Mouse (Mus musculus): ENCODE results near the gene Diras2. TPM values are rescaled to one million over a fixed set of nuclear protein-coding genes. Genes with fewer than 3 reads are reported as not detected.
A peak's percentile ranks its signal among the peaks of the same experiment; 100 is the strongest.

Gene Diras2
- polyA plus RNA-seq, 1 experiment from 2014 or later: 3.9 TPM

- Histone ChIP-seq H3K36me3 (ENCODE audit: control insufficient read depth, insufficient read depth, low read length) (no peaks in the 10 kb centered on the region), H3K4me2 (ENCODE audit: low read length) (no peak overlapping the region), H3K9ac (replicated peaks; ENCODE audit: low read length) (no peak overlapping the region), H3K27me3 (ENCODE audit: control insufficient read depth, insufficient read depth, low read length) (no peaks in the 10 kb centered on the region), H3K4me3 (replicated peaks; ENCODE audit: low read depth, low read length) (no peak overlapping the region), H3K9me3 (ENCODE audit: control insufficient read depth, low read length) (no peaks in the 10 kb centered on the region), H3K4me1 (ENCODE audit: control insufficient read depth, insufficient read depth, low read length) (0 out of 2 replicates have a peak, but pooled peaks cover 2% of the 10 kb centered on the region), H3K27ac (replicated peaks; ENCODE audit: low read depth, low read length) (no peak overlapping the region)
- no peak for DNase-seq
- 80% methylated on average over 10 of the region's 10 CpGs for WGBS
- no peak for ATAC-seq (ENCODE audit: low FRiP score, low TSS enrichment)
These were observed 55.8 kb downstream of the Diras2 start for GRCm38 (mm10) chr13:52475264-52475663.

DNA sequence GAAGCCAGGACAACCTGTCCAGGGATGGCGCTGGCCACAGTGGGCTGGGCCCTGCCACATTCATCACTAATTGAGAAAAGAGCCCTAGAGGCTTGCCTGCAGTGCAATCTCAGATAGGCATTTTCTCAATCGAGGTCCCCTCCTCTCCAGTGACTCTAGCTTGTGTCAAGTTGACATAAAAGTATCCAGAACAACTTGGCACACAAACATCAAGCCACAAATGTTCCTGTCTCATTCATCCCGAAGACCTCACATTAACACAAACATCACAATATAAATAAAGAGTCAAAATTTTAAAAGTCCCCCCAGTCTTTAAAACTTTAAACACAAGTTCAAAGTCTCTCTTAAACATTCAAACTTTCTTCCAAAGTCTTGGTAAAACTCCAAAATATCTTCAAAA, 56.3 kb downstream of the Diras2 start:
- H3K9ac ChIP-seq (replicated peaks; ENCODE audit: low read length): no peak overlapping the region
- peaks cover 7% of the 10 kb centered on the region for H3K4me1 ChIP-seq (ENCODE audit: control insufficient read depth, insufficient read depth, low read length)
- H3K27ac ChIP-seq (replicated peaks; ENCODE audit: low read depth, low read length): no peak overlapping the region
- DNase-seq: no peak
- H3K27me3 ChIP-seq (ENCODE audit: control insufficient read depth, insufficient read depth, low read length): no peaks in the 10 kb centered on the region
- WGBS: 88% methylated on average over 3 of the region's 3 CpGs
- H3K9me3 ChIP-seq (ENCODE audit: control insufficient read depth, low read length): no peaks in the 10 kb centered on the region
- H3K4me2 ChIP-seq (ENCODE audit: low read length): no peak overlapping the region
- ATAC-seq (ENCODE audit: low FRiP score, low TSS enrichment): no peak
- no peaks in the 10 kb centered on the region for H3K36me3 ChIP-seq (ENCODE audit: control insufficient read depth, insufficient read depth, low read length)
- H3K4me3 ChIP-seq (replicated peaks; ENCODE audit: low read depth, low read length): no peak overlapping the region

GRCm38 (mm10) chr13:52469795-52470690, 61.0 kb downstream of the Diras2 start:
- Histone ChIP-seq H3K9me3 (ENCODE audit: control insufficient read depth, low read length) (no peaks in the 10 kb centered on the region), H3K4me2 (ENCODE audit: low read length) (peak overlapping the region; percentile 25), H3K27me3 (ENCODE audit: control insufficient read depth, insufficient read depth, low read length) (no peaks in the 10 kb centered on the region), H3K4me3 (replicated peaks; ENCODE audit: low read depth, low read length) (no peak overlapping the region), H3K4me1 (ENCODE audit: control insufficient read depth, insufficient read depth, low read length) (peaks cover 16% of the 10 kb centered on the region), H3K27ac (replicated peaks; ENCODE audit: low read depth, low read length) (peak overlapping the region; percentile 87), H3K9ac (replicated peaks; ENCODE audit: low read length) (0 out of 2 replicates have a peak overlapping the region, but pooled peaks have one; percentile 21), H3K36me3 (ENCODE audit: control insufficient read depth, insufficient read depth, low read length) (no peaks in the 10 kb centered on the region)
- whole genome bisulfite sequencing: 16% methylated on average over 10 of the region's 10 CpGs
- ATAC-seq (ENCODE audit: low FRiP score, low TSS enrichment) (peak; percentile 77), DNase-seq (peak; percentile 91)

- no peak overlapping the region for H3K4me2 ChIP-seq (ENCODE audit: low read length)
- WGBS: 85% methylated on average over 6 of the region's 6 CpGs
- no peak for ATAC-seq (ENCODE audit: low FRiP score, low TSS enrichment)
These were observed 65.9 kb downstream of the Diras2 start for GRCm38 (mm10) chr13:52465141-52465540.

DNA sequence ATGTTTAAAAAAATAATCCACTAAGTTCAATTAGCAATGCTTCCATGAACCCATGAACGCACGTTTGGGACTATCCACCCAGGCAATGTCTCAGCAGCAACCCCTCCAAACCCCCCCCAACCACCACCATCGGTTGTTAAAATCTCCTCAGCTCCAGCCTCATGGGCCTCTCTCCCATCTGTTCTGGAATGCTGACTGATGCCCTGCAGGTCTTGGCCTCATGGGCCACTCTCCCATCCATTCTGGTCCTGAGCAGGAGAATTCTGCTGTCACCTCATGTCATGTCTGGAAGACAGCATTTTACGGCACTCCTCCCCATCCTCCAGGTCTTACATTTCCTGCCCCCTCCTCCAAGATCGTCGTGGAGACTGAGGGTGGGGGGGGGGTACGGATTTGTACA, 71.1 kb downstream of the Diras2 start:
- ATAC-seq (ENCODE audit: low FRiP score, low TSS enrichment) (no peak), DNase-seq (no peak)
- Histone ChIP-seq H3K4me2 (ENCODE audit: low read length) (no peak overlapping the region), H3K27me3 (ENCODE audit: control insufficient read depth, insufficient read depth, low read length) (no peaks in the 10 kb centered on the region), H3K27ac (replicated peaks; ENCODE audit: low read depth, low read length) (no peak overlapping the region), H3K4me1 (ENCODE audit: control insufficient read depth, insufficient read depth, low read length) (0 out of 2 replicates have a peak, but pooled peaks cover 4% of the 10 kb centered on the region), H3K9ac (replicated peaks; ENCODE audit: low read length) (no peak overlapping the region), H3K9me3 (ENCODE audit: control insufficient read depth, low read length) (no peaks in the 10 kb centered on the region), H3K36me3 (ENCODE audit: control insufficient read depth, insufficient read depth, low read length) (no peaks in the 10 kb centered on the region), H3K4me3 (replicated peaks; ENCODE audit: low read depth, low read length) (no peak overlapping the region)
- 69% methylated on average over 7 of the region's 7 CpGs for WGBS

More at GRCm38 (mm10) chr13:52465141-52465540, 65.9 kb downstream of the Diras2 start:
- Histone ChIP-seq H3K36me3 (ENCODE audit: control insufficient read depth, insufficient read depth, low read length) (no peaks in the 10 kb centered on the region), H3K27me3 (ENCODE audit: control insufficient read depth, insufficient read depth, low read length) (no peaks in the 10 kb centered on the region), H3K27ac (replicated peaks; ENCODE audit: low read depth, low read length) (no peak overlapping the region), H3K4me1 (ENCODE audit: control insufficient read depth, insufficient read depth, low read length) (peaks cover 13% of the 10 kb centered on the region), H3K4me3 (replicated peaks; ENCODE audit: low read depth, low read length) (no peak overlapping the region), H3K9me3 (ENCODE audit: control insufficient read depth, low read length) (no peaks in the 10 kb centered on the region), H3K9ac (replicated peaks; ENCODE audit: low read length) (no peak overlapping the region)
- DNase-seq: no peak

DNA sequence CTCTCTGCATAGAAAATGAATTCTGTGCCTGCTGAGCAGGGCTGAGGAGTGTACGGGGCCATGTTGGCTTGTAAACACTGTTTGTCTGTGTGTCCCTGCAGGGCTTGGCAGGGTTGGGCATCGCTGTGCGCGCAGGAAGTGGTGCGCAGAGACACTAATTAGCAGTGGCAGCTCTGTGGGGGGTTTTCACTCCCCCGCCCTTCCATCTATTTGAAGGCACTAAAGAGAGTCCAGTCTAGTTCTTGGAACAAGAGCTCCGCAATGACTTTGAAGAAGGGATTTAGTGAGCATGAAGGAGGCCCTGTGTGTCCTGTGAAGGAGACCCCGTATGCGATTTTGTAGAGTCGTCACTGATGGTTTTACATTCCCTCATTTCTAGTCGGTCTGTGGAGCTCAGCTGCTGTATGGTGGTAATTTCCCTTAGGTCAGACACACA, 73.2 kb downstream of the Diras2 start:
- H3K4me2 ChIP-seq (ENCODE audit: low read length): peak overlapping the region; percentile 46
- H3K9me3 ChIP-seq (ENCODE audit: control insufficient read depth, low read length): no peaks in the 10 kb centered on the region
- H3K27me3 ChIP-seq (ENCODE audit: control insufficient read depth, insufficient read depth, low read length): no peaks in the 10 kb centered on the region
- H3K27ac ChIP-seq (replicated peaks; ENCODE audit: low read depth, low read length): peak overlapping the region; percentile 79
- 0 out of 2 replicates have a peak, but pooled peaks cover 4% of the 10 kb centered on the region for H3K4me1 ChIP-seq (ENCODE audit: control insufficient read depth, insufficient read depth, low read length)
- no peaks in the 10 kb centered on the region for H3K36me3 ChIP-seq (ENCODE audit: control insufficient read depth, insufficient read depth, low read length)
- WGBS: 19% methylated on average over 11 of the region's 11 CpGs
- H3K9ac ChIP-seq (replicated peaks; ENCODE audit: low read length): no peak overlapping the region
- H3K4me3 ChIP-seq (replicated peaks; ENCODE audit: low read depth, low read length): no peak overlapping the region
- ATAC-seq (ENCODE audit: low FRiP score, low TSS enrichment): peak; percentile 81; the same call in 1 of the 2 replicates
- DNase-seq: peak; percentile 81

- Histone ChIP-seq H3K4me2 (ENCODE audit: low read length) (peak overlapping the region; percentile 46), H3K9ac (replicated peaks; ENCODE audit: low read length) (no peak overlapping the region), H3K27me3 (ENCODE audit: control insufficient read depth, insufficient read depth, low read length) (no peaks in the 10 kb centered on the region), H3K36me3 (ENCODE audit: control insufficient read depth, insufficient read depth, low read length) (no peaks in the 10 kb centered on the region), H3K9me3 (ENCODE audit: control insufficient read depth, low read length) (no peaks in the 10 kb centered on the region), H3K4me1 (ENCODE audit: control insufficient read depth, insufficient read depth, low read length) (0 out of 2 replicates have a peak, but pooled peaks cover 6% of the 10 kb centered on the region), H3K27ac (replicated peaks; ENCODE audit: low read depth, low read length) (peak overlapping the region; percentile 79), H3K4me3 (replicated peaks; ENCODE audit: low read depth, low read length) (no peak overlapping the region)
- DNase-seq (peak; percentile 76), ATAC-seq (ENCODE audit: low FRiP score, low TSS enrichment) (peak; percentile 4; the same call in 1 of the 2 replicates)
- whole genome bisulfite sequencing: 38% methylated on average over 15 of the region's 15 CpGs
These were observed 73.7 kb downstream of the Diras2 start for GRCm38 (mm10) chr13:52457177-52457888.

GRCm38 (mm10) chr13:52455329-52455728, 75.8 kb downstream of the Diras2 start:
- Histone ChIP-seq H3K36me3 (ENCODE audit: control insufficient read depth, insufficient read depth, low read length) (no peaks in the 10 kb centered on the region), H3K4me2 (ENCODE audit: low read length) (no peak overlapping the region), H3K27ac (replicated peaks; ENCODE audit: low read depth, low read length) (no peak overlapping the region), H3K4me3 (replicated peaks; ENCODE audit: low read depth, low read length) (no peak overlapping the region), H3K4me1 (ENCODE audit: control insufficient read depth, insufficient read depth, low read length) (peaks cover 12% of the 10 kb centered on the region; the same call in 1 of the 2 replicates), H3K9ac (replicated peaks; ENCODE audit: low read length) (no peak overlapping the region), H3K27me3 (ENCODE audit: control insufficient read depth, insufficient read depth, low read length) (no peaks in the 10 kb centered on the region), H3K9me3 (ENCODE audit: control insufficient read depth, low read length) (no peaks in the 10 kb centered on the region)
- 55% methylated on average over 9 of the region's 9 CpGs for WGBS
- no peak for ATAC-seq (ENCODE audit: low FRiP score, low TSS enrichment)
- DNase-seq: no peak

Data from midbrain, embryonic 14.5 days (tissue).